Mouse (Mus musculus) spleen, adult 10 weeks (tissue): ENCODE data around the gene Krt9. TPM values are rescaled to one million over a fixed set of nuclear protein-coding genes. Genes with fewer than 3 reads are reported as not detected.

Source experiments
- polyA plus RNA-seq: library from polyadenylated mRNA; stranded (reverse); fragments of 350-450 nt; fragmentation: Illumina TruSeq; extraction: RNeasy Lipid Tissue Mini Kit (QIAGEN cat#74804); gene quantifications from one replicate; pipeline ENCODE4 v1.2.3, GENCODE M21; 2015; ENCODE audit warnings: low replicate concordance; ENCODE audit not compliant: insufficient read depth

Krt9 gene
- polyA plus RNA-seq = not detected

GRCm38 (mm10) chr11:100192992-100193391 lies at the start of gene Krt9:
TSS of gene Krt9 (minus strand) at chr11:100193246.

DNA sequence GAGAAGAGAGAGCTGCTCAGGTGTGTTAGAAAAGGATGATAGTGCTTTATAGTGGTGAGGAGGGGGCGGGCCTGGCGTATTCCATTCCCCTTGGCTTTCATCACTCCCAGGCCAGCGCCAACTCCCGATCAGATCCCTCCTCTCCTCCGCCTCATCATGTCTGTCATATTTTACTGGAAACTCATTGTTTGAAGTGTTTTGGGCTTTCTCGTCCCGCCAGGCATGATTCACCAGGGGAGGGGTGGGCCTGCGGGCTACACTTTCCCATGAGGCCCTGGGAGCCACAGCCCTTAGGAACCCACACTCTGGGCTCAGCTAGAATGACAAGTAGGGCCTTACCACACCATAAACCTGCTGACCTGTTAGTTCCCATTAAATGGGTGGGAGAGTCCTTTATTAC lies 14.5 kb upstream of the Krt9 start, which contains the start of gene Krt14:
Gene Krt14 (minus strand): TSS at position 51 of the 400 bp plus-strand sequence.

GRCm38 (mm10) chr11:100148615-100149330 lies 44.3 kb downstream of the Krt9 start, which contains the start of gene Krt19:
TSS of gene Krt19 (minus strand) at chr11:100148665.

Other genes starting within 250 kb of the Krt9 start
- gene Krtap9-5, start 244.8 kb downstream of the Krt9 start, polyA plus RNA-seq = not detected
- not detected for gene Krtap29-1, start 214.2 kb downstream of the Krt9 start, polyA plus RNA-seq
- not detected for gene Krtap16-1, start 206.6 kb downstream of the Krt9 start, polyA plus RNA-seq
- not detected for gene Krtap17-1, start 199.3 kb downstream of the Krt9 start, polyA plus RNA-seq
- gene Krt33a, start 177.0 kb downstream of the Krt9 start, polyA plus RNA-seq = not detected
- not detected for gene Krt33b, start 163.4 kb downstream of the Krt9 start, polyA plus RNA-seq
- not detected for gene Krt34, start 151.7 kb downstream of the Krt9 start, polyA plus RNA-seq
- not detected for gene Krt31, start 142.7 kb downstream of the Krt9 start, polyA plus RNA-seq
- gene Krt32, start 105.0 kb downstream of the Krt9 start, polyA plus RNA-seq = not detected
- not detected for gene Krt35, start 97.0 kb downstream of the Krt9 start, polyA plus RNA-seq
- not detected for gene Krt36, start 87.6 kb downstream of the Krt9 start, polyA plus RNA-seq
- not detected for gene Krt13, start 71.7 kb downstream of the Krt9 start, polyA plus RNA-seq
- not detected for gene Krt15, start 57.3 kb downstream of the Krt9 start, polyA plus RNA-seq
- 0.37 TPM for gene Krt19, start 44.6 kb downstream of the Krt9 start, polyA plus RNA-seq
- gene Krt14, start 14.3 kb upstream of the Krt9 start, polyA plus RNA-seq = not detected
- gene Krt16, start 55.7 kb upstream of the Krt9 start, polyA plus RNA-seq = not detected
- gene Krt17, start 67.8 kb upstream of the Krt9 start, polyA plus RNA-seq = not detected
- gene Krt42, start 76.6 kb upstream of the Krt9 start, polyA plus RNA-seq = not detected
- gene Eif1, start 126.6 kb upstream of the Krt9 start, polyA plus RNA-seq = 1,360 TPM
- not detected for gene Gast, start 141.2 kb upstream of the Krt9 start, polyA plus RNA-seq
- gene Hap1, start 162.9 kb upstream of the Krt9 start, polyA plus RNA-seq = 28.3 TPM
- 19.0 TPM for gene Jup, start 204.5 kb upstream of the Krt9 start, polyA plus RNA-seq
- gene P3h4, start 221.6 kb upstream of the Krt9 start, polyA plus RNA-seq = 5.2 TPM
- 5.2 TPM for gene Fkbp10, start 222.5 kb upstream of the Krt9 start, polyA plus RNA-seq
- 53.8 TPM for gene Nt5c3b, start 248.6 kb upstream of the Krt9 start, polyA plus RNA-seq
- 0.41 TPM for gene Klhl10, start 248.7 kb upstream of the Krt9 start, polyA plus RNA-seq